Mouse (Mus musculus): ENCODE measurements at regions not wholly inside any gene's neighbourhood (a gene's known extent, or its start where the extent isn't known, plus 50 kb on each side); places are given as distances from the start of the nearest gene placed in this dataset.

DNA sequence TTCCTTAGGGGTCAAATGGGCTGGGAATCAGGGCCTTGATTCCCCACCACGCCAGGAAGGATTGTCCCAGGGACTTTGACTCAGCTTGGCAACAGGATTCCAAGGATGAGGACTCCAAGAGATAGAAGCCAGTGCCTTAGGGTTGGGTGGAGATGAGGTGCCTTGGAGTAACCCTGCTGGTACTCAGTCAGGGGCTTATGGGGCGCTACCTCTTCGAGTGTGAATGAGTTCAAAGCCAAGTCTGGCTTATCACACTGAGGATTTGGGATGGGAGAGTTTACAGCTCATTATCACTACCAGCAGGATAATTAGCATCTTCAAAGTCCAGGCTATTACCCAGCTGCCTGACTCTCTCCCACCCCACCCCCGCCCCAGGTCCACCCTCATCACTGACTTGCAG is 213.5 kb downstream of the Cdh26 start:
- DNase-seq (ENCODE audit: low read depth, low spot score), result no peak

- DNase-seq (ENCODE audit: low read depth, low spot score), result no peak
Measured at GRCm38 (mm10) chr2:178660071-178660470, 229.7 kb downstream of the Cdh26 start.

GRCm38 (mm10) chr2:178662396-178662795 is 232.1 kb downstream of the Cdh26 start:
- DNase-seq (ENCODE audit: low read depth, low spot score), result no peak

GRCm38 (mm10) chr2:178664977-178665376 is 234.6 kb downstream of the Cdh26 start:
- DNase-seq (ENCODE audit: low read depth, low spot score), result peak; percentile 83

- no peak for DNase-seq (ENCODE audit: low read depth, low spot score)
Measured at GRCm38 (mm10) chr2:178668451-178668850, 238.1 kb downstream of the Cdh26 start.

- no peak for DNase-seq (ENCODE audit: low read depth, low spot score)
Measured at GRCm38 (mm10) chr2:178670952-178671351, 240.6 kb downstream of the Cdh26 start.

DNA sequence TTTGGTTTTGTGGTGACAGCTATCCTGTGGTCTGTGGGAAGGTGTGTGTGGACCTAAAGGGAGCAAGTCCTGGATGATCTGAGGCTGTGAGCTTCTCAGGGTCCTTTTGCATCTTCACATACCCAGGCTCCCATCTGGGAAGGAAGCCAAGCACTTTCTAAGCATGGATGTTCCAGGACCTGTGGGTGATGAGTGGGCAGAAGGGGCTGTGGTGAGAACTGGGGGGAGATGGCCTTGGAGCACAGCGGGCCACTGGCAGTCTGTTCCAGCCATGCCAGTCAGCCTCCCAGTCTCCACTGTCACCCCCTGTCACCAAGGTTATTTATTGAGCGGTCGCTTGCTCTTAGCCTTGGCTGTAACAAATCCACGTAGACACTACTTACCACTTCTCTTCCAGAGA is 243.3 kb downstream of the Cdh26 start:
- DNase-seq (ENCODE audit: low read depth, low spot score), result no peak

- peak; percentile 64 for DNase-seq (ENCODE audit: low read depth, low spot score)
Measured at GRCm38 (mm10) chr2:178674621-178675020, 244.3 kb downstream of the Cdh26 start.

DNA sequence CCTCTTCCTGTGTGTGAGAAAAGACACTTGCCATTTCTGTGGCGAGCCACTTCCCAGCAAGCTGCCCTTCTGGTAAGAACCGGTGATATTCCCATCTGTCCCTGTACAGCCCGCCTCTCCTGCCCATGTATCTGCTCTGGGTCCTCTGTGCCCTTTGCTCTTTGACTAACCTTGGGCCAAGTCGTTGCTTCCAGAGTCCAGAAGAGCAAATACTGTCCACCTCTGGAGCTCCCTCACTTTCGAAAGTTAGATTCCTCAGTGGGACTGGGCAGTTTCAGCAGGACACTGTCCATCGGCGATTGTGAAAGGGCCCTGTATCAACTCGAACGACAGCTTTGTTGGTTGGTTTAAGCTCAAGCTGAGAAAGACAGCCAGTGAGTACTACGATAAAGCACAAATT is 246.6 kb downstream of the Cdh26 start:
- DNase-seq (ENCODE audit: low read depth, low spot score), result no peak

GRCm38 (mm10) chr2:178680368-178680767 is 250.0 kb downstream of the Cdh26 start:
- peak; percentile 61 for DNase-seq (ENCODE audit: low read depth, low spot score)

DNA sequence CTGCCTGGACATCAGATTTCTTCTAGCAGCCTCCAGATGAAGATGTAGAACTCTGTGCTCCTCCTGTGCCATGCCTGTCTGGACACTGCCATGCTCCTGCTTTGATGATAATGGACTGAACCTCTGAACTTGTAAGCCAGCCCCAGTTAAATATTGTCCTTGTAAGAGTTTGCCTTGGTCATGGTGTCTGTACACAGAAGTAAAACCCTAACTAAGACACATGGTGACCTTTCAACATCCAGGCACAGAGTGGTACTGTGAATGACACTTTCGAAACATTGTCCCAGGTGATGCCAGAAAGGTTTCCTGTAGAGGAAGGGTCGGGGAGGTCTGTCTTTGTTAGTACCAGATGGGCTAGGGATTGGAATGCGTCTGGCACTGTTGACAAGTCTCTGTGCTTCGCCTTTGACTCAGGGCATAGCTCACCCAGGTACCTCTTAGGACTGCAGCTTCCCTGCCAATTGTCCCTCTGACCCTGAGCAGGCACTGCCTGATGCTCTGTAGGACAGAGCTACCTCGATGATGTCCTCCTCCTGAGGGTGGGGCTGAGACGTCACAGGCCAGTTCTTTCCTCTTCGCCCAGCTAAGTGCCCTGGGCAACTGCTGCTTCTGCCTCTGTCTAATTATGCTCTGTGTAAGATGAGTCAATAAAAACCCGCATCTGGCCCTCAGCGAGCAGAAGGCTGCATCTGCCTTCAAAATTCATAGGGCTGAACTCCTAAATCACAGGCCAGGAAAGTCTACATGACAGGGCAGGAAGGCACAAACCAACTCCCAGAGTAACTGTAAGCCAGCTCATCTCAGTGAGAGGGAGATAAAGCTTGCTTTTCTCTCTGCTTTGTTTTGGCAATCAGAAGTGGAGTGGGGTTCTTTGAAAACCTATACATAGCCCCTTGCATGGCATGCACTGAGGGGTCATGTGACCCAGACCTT is 254.0 kb downstream of the Cdh26 start:
- DNase-seq (ENCODE audit: low read depth, low spot score), result no peak

- no peak for DNase-seq (ENCODE audit: low read depth, low spot score)
Measured at GRCm38 (mm10) chr2:178685211-178685610, 254.9 kb downstream of the Cdh26 start.

DNA sequence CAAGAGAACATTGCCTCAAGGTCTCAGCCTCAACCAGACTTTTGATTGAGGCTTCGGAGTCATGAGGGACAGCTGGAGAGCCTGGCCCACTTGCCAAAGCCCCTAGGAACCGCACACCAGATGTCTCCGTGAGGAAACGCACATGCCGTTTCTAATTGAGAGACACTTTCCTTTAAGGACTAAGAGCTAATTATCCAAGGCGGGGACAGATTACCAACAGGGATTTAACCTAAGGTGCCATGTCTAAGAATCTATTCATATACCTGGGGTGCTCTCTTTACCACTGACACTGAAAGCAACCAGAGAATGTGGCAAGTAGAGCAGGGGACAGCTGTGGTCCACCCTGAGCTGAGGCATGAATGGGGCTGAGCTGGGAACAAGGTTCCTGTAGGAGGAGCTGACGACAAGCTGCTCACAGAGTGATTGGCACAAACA is 255.9 kb downstream of the Cdh26 start:
- no peak for DNase-seq (ENCODE audit: low read depth, low spot score)

GRCm38 (mm10) chr2:178688586-178688985 is 258.3 kb downstream of the Cdh26 start:
- DNase-seq (ENCODE audit: low read depth, low spot score), result no peak

GRCm38 (mm10) chr2:178691190-178691864 is 261.0 kb downstream of the Cdh26 start:
- peak; percentile 61 for DNase-seq (ENCODE audit: low read depth, low spot score)

DNA sequence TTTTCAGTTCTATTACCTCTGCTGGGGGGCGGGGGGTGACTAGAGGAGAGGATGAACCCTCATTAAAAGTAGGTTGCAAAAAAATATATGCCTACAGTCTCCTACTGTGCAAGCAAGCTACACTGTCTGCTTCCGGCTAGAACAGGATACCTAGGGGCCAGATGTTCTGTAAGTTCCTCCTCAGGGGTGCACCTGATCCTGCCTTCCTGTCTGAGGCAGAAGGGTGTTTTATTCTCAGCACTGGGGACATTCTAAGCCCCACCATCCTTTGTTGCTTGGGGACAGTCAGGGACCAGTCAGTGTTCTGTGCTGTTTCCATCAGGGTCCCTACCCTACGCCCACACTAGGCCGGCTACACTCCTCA is 261.5 kb downstream of the Cdh26 start:
- no peak for DNase-seq (ENCODE audit: low read depth, low spot score)

DNA sequence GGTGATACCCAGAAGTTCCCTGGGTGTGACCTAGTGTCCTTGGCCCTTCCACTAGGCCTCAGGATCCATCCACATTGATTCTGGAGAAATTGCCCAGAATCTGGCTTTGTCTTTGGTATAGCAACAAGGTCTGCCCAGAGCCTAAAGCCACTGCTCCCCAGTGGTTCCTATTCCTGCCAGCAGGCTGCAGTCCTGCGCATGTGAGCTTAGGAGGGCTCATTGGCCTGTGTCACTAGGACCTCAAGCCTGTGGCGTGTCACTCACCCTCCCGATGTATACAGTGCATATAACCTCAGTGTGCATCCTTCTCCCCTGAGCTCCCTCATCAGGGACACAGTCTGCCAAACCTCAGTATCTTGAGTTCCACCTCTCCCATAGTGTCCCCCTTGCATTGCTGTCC is 261.9 kb downstream of the Cdh26 start:
- no peak for DNase-seq (ENCODE audit: low read depth, low spot score)

DNA sequence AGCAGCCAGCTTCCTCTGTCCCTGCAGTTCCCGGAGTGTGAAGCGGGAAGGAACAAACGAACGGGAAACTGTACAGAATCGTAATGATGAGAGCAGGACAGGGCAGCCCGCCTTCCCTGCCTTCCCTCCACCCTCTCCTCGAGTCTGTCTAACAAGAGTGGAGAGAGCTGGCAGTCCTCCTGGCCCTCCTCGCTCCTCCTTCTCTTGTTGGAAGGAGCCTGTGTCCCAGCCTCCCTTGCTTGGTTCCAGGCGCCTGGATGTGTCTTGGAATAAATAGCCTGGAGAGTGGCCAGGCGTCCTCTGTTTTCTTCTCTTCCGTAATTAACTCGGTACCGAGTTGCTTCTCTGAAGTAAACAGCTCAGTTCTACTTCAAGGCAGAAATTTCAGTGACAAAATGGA is 268.3 kb downstream of the Cdh26 start:
- DNase-seq (ENCODE audit: low read depth, low spot score), result peak; percentile 87

GRCm38 (mm10) chr2:178700825-178701224 is 270.5 kb downstream of the Cdh26 start:
- DNase-seq (ENCODE audit: low read depth, low spot score), result no peak

GRCm38 (mm10) chr2:178704510-178704909 is 274.2 kb downstream of the Cdh26 start:
- DNase-seq (ENCODE audit: low read depth, low spot score), result no peak

DNA sequence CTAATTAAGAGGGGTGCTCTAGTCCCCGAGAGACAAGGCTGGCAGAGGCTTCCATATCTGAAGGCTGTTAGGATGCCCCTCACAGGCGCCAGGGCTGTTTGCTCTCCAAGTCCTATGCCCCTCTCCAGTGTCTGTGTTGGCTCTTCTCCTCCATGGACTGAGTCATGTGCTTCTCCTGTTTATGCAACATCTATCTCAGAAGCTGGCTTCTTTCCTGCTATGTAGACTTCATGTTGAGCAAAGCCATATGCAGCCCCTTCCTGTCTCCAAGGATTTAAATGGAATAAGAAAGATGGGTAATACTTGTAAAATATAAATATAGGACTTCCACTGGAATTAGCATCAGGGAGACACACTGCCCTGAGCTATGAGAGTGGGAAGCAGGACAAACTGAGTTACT is 278.3 kb downstream of the Cdh26 start:
- DNase-seq (ENCODE audit: low read depth, low spot score), result peak; percentile 26

GRCm38 (mm10) chr2:178709192-178709881 is 279.0 kb downstream of the Cdh26 start:
- DNase-seq (ENCODE audit: low read depth, low spot score), result no peak

All from brain, adult 2 months (tissue).